Mouse (Mus musculus) E14TG2a.4 (cell line): ENCODE measurements at regions not wholly inside any gene's neighbourhood (a gene's known extent, or its start where the extent isn't known, plus 50 kb on each side); places are given as distances from the start of the nearest gene placed in this dataset.

Source experiments
- CTCF ChIP-seq: conservative IDR thresholded peaks from 2 replicates; pipeline ENCODE4 v1.5.1; 2014; ENCODE audit warnings: low read length
- NANOG ChIP-seq: IDR thresholded peaks from 2 replicates; pipeline ENCODE4 v1.6.1; 2014; ENCODE audit warnings: borderline replicate concordance, low read length, mixed read lengths

DNA sequence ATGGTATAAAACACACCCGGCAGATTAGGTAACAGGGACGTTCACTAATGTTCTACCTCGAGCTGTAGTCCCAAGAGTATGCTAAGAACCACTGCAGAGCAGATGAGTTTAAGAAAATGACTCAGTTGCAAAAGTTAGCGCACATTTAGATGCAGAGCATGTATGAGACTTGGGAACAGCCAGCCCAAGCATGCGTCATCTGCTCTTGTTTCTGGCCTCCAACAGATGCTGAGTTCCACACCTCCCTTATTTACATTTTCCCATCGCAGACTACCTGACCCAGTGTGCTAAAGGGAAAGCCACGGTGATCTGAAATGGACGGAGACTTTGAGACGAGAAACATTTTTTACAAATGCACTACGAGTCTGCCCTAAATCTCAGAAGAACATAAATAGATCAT, 327.3 kb downstream of the Gpat3 start:
- TF ChIP-seq CTCF (no peak), NANOG (no peak)
